Mouse (Mus musculus) testis, adult 2 months (tissue): ENCODE measurements around the gene Plxdc1.

Experiments
- CTCF ChIP-seq: fragments of 200-500 bp; IDR thresholded peaks from 2 replicates; pipeline ENCODE4 v1.5.1; 2012; ENCODE audit warnings: low read depth, mild to moderate bottlenecking, inconsistent platforms, low read length, moderate library complexity; ENCODE audit not compliant: control insufficient read depth, insufficient read depth, insufficient replicate concordance
- POLR2A ChIP-seq: fragments of 200-500 bp; IDR thresholded peaks from 2 replicates; pipeline ENCODE4 v1.6.1; 2012; ENCODE audit warnings: low read depth, mild to moderate bottlenecking, inconsistent platforms, low read length, moderate library complexity; ENCODE audit not compliant: control insufficient read depth

DNA sequence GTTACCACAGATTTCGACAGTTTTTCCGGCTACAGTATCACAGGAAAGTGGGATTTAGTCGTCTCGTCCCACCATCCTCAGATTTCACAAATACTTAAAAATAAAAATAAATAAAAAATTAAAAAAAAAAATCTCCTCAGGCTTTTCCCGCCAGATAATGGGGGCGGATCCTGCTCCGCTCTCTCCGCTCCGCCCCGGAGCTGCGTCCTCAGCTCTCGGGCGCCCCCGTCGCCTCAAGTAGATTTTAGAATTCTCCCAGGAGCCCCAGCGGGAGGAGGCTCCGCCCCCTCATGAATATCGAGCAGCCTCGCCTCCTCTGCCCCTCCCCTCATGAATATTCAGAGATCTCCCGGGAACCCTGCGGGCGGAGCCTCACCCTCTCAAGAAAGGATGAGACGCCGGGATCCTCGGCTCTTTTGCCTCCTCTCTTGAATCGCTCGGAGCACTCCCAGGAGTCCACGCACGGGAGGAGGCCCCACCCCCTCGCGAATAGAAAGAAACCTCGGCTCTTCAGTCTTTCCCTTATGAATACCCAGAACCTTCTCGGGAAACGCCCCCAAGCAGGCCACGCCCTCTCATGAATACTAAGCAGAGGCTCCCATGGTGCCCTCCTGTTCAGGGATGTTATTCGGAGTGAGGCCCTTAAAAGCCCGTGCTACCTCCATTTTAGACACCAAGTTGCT lies 102.2 kb downstream of the Plxdc1 start, which contains the start of gene Fbxo47:
- TF ChIP-seq POLR2A (peak; percentile 45), CTCF (peak; percentile 35; the same call in 1 of the 2 replicates)
